Mouse (Mus musculus): ENCODE data around the gene Hrk. TPM values are rescaled to one million over a fixed set of nuclear protein-coding genes. Genes with fewer than 3 reads are reported as not detected.

Hrk gene
- polyA plus RNA-seq, 1 experiment from 2014 or later, result 0.20 TPM

DNA sequence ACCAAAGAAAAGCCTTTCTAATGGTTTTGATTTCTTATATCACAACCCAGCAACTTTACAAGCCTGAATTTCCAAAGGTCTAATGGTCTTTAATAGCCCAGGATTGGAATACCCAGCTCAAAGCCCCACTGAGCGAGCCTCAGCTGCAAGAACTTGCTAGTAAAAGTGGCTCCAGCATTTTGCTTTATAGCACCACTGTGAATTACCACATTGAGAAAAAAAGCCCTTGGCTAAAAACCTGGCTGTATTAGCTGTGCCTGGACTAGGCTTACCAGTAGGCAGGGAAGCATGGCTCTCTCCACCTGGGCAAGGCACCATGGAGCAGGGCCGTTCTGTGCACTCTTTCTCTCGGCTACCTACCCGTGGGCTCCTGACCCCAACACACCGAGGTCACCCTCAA is 28.1 kb upstream of the Hrk start:
- Histone ChIP-seq H3K4me2 (ENCODE audit: low read depth, low read length, severe bottlenecking) (no peak overlapping the region), H3K27ac (ENCODE audit: low read depth, low read length) (no peak overlapping the region), H3K9me3 (ENCODE audit: control insufficient read depth, low read length) (no peaks in the 10 kb centered on the region), H3K4me3 (ENCODE audit: low read depth, low read length) (no peak overlapping the region), H3K4me1 (replicated peaks; ENCODE audit: control insufficient read depth, insufficient read depth, low read length) (no peaks in the 10 kb centered on the region), H3K27me3 (ENCODE audit: control insufficient read depth, insufficient read depth, low read length) (no peaks in the 10 kb centered on the region), H3K9ac (ENCODE audit: low read length) (no peak overlapping the region), H3K36me3 (ENCODE audit: control insufficient read depth, insufficient read depth, low read length) (no peaks in the 10 kb centered on the region)
- 87% methylated on average over 5 of the region's 5 CpGs for WGBS
- ATAC-seq (replicated peaks; ENCODE audit: low FRiP score), result no peak
- DNase-seq (ENCODE audit: low spot score), result no peak

DNA sequence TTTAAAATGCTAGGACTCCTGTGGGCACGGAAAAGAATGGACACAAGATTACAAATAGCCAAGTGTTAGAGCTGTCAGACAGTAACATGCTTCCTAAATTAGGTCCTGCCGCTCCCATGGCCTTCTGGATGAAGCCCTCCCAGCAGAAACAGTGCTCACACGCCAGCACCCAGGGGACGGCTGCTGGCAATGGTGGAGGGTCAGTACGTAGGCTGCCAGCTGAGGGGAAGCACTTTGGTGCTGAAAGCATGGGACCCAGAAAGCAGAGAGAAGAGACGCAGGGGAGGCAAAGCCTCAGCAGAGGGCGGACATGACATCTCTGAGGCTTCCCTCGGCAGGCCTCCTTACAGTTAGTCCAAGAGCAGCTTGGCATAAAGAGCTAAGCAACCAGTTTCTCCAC is 24.8 kb upstream of the Hrk start:
- no peak overlapping the region for H3K4me3 ChIP-seq (ENCODE audit: low read depth, low read length)
- DNase-seq (ENCODE audit: low spot score) (no peak), ATAC-seq (replicated peaks; ENCODE audit: low FRiP score) (no peak)
- WGBS, result 86% methylated on average over 8 of the region's 8 CpGs
- no peak overlapping the region for H3K4me2 ChIP-seq (ENCODE audit: low read depth, low read length, severe bottlenecking)
- no peaks in the 10 kb centered on the region for H3K4me1 ChIP-seq (replicated peaks; ENCODE audit: control insufficient read depth, insufficient read depth, low read length)
- H3K27ac ChIP-seq (ENCODE audit: low read depth, low read length), result no peak overlapping the region
- no peak overlapping the region for H3K9ac ChIP-seq (ENCODE audit: low read length)
- no peaks in the 10 kb centered on the region; the same call in 1 of the 2 replicates for H3K36me3 ChIP-seq (ENCODE audit: control insufficient read depth, insufficient read depth, low read length)
- no peaks in the 10 kb centered on the region for H3K27me3 ChIP-seq (ENCODE audit: control insufficient read depth, insufficient read depth, low read length)
- no peaks in the 10 kb centered on the region for H3K9me3 ChIP-seq (ENCODE audit: control insufficient read depth, low read length)

DNA sequence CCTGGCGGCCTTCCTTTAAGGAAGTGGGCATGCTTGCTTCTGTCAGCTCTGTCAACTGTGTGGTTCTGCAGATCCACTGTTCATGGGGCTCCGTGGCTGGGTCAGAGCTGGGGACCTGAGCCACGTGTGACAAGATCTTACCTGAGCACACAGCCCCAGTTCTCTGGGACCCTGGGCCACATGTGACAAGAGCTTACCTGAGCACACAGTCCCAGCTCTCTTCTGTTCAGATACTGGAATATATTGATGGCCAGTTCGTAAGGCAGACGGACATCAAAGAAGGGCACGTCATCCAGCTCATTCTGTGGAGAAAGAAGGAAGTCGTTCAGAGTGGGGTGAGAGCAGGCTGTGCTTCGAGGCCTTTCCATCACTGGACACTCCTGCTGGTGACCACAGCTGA is 22.0 kb upstream of the Hrk start:
- Histone ChIP-seq H3K36me3 (ENCODE audit: control insufficient read depth, insufficient read depth, low read length) (no peaks in the 10 kb centered on the region; the same call in 1 of the 2 replicates), H3K4me1 (replicated peaks; ENCODE audit: control insufficient read depth, insufficient read depth, low read length) (no peaks in the 10 kb centered on the region), H3K9me3 (ENCODE audit: control insufficient read depth, low read length) (no peaks in the 10 kb centered on the region), H3K27me3 (ENCODE audit: control insufficient read depth, insufficient read depth, low read length) (no peaks in the 10 kb centered on the region), H3K27ac (ENCODE audit: low read depth, low read length) (no peak overlapping the region), H3K4me3 (ENCODE audit: low read depth, low read length) (no peak overlapping the region), H3K4me2 (ENCODE audit: low read depth, low read length, severe bottlenecking) (no peak overlapping the region), H3K9ac (ENCODE audit: low read length) (no peak overlapping the region)
- ATAC-seq (replicated peaks; ENCODE audit: low FRiP score) (no peak), DNase-seq (ENCODE audit: low spot score) (no peak)
- WGBS, result 92% methylated on average over 8 of the region's 8 CpGs

DNA sequence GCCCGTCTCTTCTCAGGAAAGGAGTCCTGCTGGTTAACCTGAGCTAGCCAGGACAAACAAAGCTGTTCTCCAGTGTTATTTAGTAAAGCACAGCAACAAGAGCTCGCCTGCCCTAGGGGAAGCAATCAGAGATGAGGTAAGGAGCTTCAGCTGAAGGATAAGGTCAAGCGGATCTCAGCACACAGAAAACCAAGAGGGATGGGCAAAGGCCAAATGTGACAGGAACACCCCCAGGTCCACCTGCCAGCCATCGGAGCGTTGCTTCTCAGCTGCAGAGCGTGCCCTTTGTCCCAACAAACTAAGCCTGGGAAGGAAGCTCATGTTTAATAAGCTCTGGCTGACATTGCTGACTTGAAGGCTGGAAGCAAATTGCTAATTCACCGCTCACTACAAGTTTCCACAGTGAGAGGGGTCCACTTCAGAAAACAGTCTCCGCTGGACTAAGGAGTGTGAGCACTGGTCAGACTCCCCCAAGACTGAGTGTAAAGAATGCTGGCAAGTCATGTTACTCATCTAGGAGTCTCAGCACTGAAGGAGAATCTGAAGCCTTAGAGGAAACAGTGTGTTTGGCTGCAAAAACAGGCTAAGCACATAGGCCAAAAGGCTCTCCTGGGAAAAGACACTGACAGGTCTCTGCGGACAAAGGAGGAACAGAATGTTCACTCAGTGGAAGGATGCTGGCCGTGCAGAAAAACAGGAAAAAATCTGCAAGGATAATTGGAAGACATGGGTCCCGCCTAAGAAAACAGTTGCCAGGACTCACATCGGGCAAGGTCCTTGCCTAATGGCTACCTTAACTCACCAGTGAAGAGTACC is 21.0 kb upstream of the Hrk start:
- DNase-seq (ENCODE audit: low spot score) (no peak), ATAC-seq (replicated peaks; ENCODE audit: low FRiP score) (no peak)
- H3K4me3 ChIP-seq (ENCODE audit: low read depth, low read length), result no peak overlapping the region
- no peaks in the 10 kb centered on the region for H3K4me1 ChIP-seq (replicated peaks; ENCODE audit: control insufficient read depth, insufficient read depth, low read length)
- H3K27ac ChIP-seq (ENCODE audit: low read depth, low read length), result no peak overlapping the region
- no peak overlapping the region for H3K9ac ChIP-seq (ENCODE audit: low read length)
- no peaks in the 10 kb centered on the region for H3K27me3 ChIP-seq (ENCODE audit: control insufficient read depth, insufficient read depth, low read length)
- no peak overlapping the region for H3K4me2 ChIP-seq (ENCODE audit: low read depth, low read length, severe bottlenecking)
- 87% methylated on average over 12 of the region's 12 CpGs for WGBS
- no peaks in the 10 kb centered on the region for H3K9me3 ChIP-seq (ENCODE audit: control insufficient read depth, low read length)
- H3K36me3 ChIP-seq (ENCODE audit: control insufficient read depth, insufficient read depth, low read length), result no peaks in the 10 kb centered on the region; the same call in 1 of the 2 replicates

DNA sequence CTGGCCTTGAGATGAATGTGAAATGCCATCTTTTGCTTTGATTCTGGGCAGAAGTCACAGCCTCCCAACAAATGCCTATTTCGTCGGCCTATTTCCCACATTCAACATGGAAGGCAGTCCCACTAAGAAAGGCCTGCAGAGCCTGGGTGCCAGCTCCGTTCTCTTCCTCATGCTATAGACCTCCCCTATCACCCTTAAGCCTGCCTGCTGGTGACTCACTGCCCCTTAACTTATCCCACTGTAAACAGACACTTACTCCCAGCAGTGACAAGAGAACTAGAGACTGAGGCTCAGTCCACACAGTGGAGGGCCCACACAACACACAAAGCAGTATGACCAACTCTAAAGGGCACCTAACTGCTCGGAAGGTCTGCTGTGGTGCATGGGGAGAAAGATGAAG is 20.1 kb upstream of the Hrk start:
- H3K27me3 ChIP-seq (ENCODE audit: control insufficient read depth, insufficient read depth, low read length), result no peaks in the 10 kb centered on the region
- ATAC-seq (replicated peaks; ENCODE audit: low FRiP score) (no peak), DNase-seq (ENCODE audit: low spot score) (no peak)
- no peak overlapping the region for H3K4me2 ChIP-seq (ENCODE audit: low read depth, low read length, severe bottlenecking)
- 87% methylated on average over 4 of the region's 4 CpGs for WGBS
- H3K27ac ChIP-seq (ENCODE audit: low read depth, low read length), result no peak overlapping the region
- H3K9me3 ChIP-seq (ENCODE audit: control insufficient read depth, low read length), result no peaks in the 10 kb centered on the region
- H3K4me1 ChIP-seq (replicated peaks; ENCODE audit: control insufficient read depth, insufficient read depth, low read length), result no peaks in the 10 kb centered on the region
- H3K36me3 ChIP-seq (ENCODE audit: control insufficient read depth, insufficient read depth, low read length), result no peaks in the 10 kb centered on the region; the same call in 1 of the 2 replicates
- no peak overlapping the region for H3K9ac ChIP-seq (ENCODE audit: low read length)
- H3K4me3 ChIP-seq (ENCODE audit: low read depth, low read length), result no peak overlapping the region

DNA sequence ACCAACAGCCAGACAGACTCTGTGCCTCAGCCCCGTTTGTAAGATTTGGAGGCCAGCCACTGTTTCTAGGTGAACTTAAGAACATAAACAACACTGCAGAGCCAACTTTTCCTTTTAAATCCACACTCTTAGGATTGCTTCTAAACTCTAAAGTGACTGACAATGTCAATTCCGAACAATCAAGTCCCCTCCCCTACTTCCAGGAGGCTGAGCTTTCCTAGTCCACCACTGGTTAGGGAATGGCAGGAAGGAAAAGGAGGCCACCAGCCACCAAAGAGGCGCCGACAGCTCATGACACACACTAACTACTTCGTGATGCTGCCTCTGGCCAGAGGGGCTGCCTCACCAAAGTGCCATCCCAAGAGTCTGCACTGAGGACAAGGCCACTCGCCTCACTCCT is 19.7 kb upstream of the Hrk start:
- Histone ChIP-seq H3K4me3 (ENCODE audit: low read depth, low read length) (no peak overlapping the region), H3K36me3 (ENCODE audit: control insufficient read depth, insufficient read depth, low read length) (no peaks in the 10 kb centered on the region; the same call in 1 of the 2 replicates), H3K4me2 (ENCODE audit: low read depth, low read length, severe bottlenecking) (no peak overlapping the region), H3K9me3 (ENCODE audit: control insufficient read depth, low read length) (no peaks in the 10 kb centered on the region), H3K27ac (ENCODE audit: low read depth, low read length) (no peak overlapping the region), H3K9ac (ENCODE audit: low read length) (no peak overlapping the region), H3K4me1 (replicated peaks; ENCODE audit: control insufficient read depth, insufficient read depth, low read length) (no peaks in the 10 kb centered on the region), H3K27me3 (ENCODE audit: control insufficient read depth, insufficient read depth, low read length) (no peaks in the 10 kb centered on the region)
- no peak for DNase-seq (ENCODE audit: low spot score)
- ATAC-seq (replicated peaks; ENCODE audit: low FRiP score), result no peak
- WGBS, result 88% methylated on average over 6 of the region's 6 CpGs

DNA sequence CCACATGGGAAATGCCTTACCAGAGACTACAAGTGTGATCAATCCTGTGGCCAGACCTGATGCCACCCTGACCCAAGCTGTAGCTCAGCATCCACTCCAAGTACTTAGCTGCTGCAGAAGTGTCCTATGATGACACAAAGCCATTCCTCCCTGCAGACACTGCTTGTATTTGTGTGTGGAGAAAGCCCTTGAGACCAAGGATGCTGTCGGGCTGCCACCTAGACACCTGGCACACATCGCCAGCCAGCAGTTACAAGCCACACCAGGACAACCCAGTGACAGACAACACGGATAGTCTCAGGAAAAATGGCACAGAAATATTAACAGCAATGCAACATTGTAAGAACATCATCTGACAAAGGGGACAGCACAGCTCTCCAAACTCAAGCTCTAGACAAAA is 19.0 kb upstream of the Hrk start:
- H3K27ac ChIP-seq (ENCODE audit: low read depth, low read length), result no peak overlapping the region
- ATAC-seq (replicated peaks; ENCODE audit: low FRiP score) (no peak), DNase-seq (ENCODE audit: low spot score) (no peak)
- no peak overlapping the region for H3K9ac ChIP-seq (ENCODE audit: low read length)
- H3K4me1 ChIP-seq (replicated peaks; ENCODE audit: control insufficient read depth, insufficient read depth, low read length), result no peaks in the 10 kb centered on the region
- WGBS, result 96% methylated on average over 3 of the region's 3 CpGs
- H3K36me3 ChIP-seq (ENCODE audit: control insufficient read depth, insufficient read depth, low read length), result no peaks in the 10 kb centered on the region; the same call in 1 of the 2 replicates
- H3K4me3 ChIP-seq (ENCODE audit: low read depth, low read length), result no peak overlapping the region
- no peaks in the 10 kb centered on the region for H3K9me3 ChIP-seq (ENCODE audit: control insufficient read depth, low read length)
- no peaks in the 10 kb centered on the region for H3K27me3 ChIP-seq (ENCODE audit: control insufficient read depth, insufficient read depth, low read length)
- no peak overlapping the region for H3K4me2 ChIP-seq (ENCODE audit: low read depth, low read length, severe bottlenecking)

DNA sequence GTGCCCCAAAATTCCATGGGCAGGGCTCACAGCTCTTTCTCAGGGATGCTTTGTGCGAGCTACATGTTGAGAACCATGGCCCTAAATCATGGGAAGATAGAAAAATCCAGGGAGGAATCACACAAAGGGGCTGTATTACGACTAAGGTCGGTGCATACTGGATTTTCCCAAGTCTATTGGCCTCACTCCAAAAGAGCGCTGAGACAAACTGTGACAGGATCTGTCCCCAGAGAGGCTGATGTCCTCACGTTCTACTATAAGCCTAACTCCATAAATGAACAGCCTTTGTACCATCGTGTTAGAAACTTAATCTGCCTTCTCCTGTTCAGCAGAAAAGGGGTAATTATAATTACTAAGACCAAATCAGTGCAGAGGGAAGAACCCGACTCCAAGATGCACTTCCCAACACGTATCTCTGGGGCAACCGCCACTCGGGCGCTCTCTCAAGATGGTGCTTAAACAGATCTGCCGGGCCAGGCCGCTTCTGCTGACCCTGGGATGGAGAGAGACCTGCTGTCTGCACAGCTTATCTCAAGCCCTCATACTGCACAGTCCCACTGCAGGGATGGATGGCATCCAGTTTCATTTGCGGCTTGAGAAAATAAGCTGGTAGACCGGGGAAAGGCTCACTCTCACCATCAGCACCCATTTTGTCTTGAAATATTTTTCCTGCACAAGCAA is 18.3 kb upstream of the Hrk start:
- no peaks in the 10 kb centered on the region for H3K4me1 ChIP-seq (replicated peaks; ENCODE audit: control insufficient read depth, insufficient read depth, low read length)
- DNase-seq (ENCODE audit: low spot score) (no peak), ATAC-seq (replicated peaks; ENCODE audit: low FRiP score) (no peak)
- no peak overlapping the region for H3K4me3 ChIP-seq (ENCODE audit: low read depth, low read length)
- H3K9ac ChIP-seq (ENCODE audit: low read length), result no peak overlapping the region
- H3K9me3 ChIP-seq (ENCODE audit: control insufficient read depth, low read length), result no peaks in the 10 kb centered on the region
- H3K4me2 ChIP-seq (ENCODE audit: low read depth, low read length, severe bottlenecking), result no peak overlapping the region
- WGBS, result 88% methylated on average over 15 of the region's 15 CpGs
- H3K27ac ChIP-seq (ENCODE audit: low read depth, low read length), result no peak overlapping the region
- H3K36me3 ChIP-seq (ENCODE audit: control insufficient read depth, insufficient read depth, low read length), result no peaks in the 10 kb centered on the region; the same call in 1 of the 2 replicates
- H3K27me3 ChIP-seq (ENCODE audit: control insufficient read depth, insufficient read depth, low read length), result no peaks in the 10 kb centered on the region
